Mouse (Mus musculus): Measurements from ENCODE around the gene Arnt.
"Not testable (repeated sequence)": the region's sequence is repeated elsewhere in the genome, so short reads cannot be mapped to it uniquely, and the experiment has no call there.

The Arnt gene

GRCm38 (mm10) chr3:95524673-95525072 lies 90.5 kb downstream of the Arnt start:
- intact Hi-C loops (cut with DNase I) = no loop called here

GRCm38 (mm10) chr3:95526111-95526510 lies 91.9 kb downstream of the Arnt start:
- intact Hi-C loops (cut with DNase I) = no loop called here

GRCm38 (mm10) chr3:95526622-95527211 lies 92.5 kb downstream of the Arnt start, which contains the start of gene Ctss:
TSS of gene Ctss (plus strand) at chr3:95526786.
- intact Hi-C loops (cut with DNase I) = no loop called here

GRCm38 (mm10) chr3:95529814-95530213 lies 95.6 kb downstream of the Arnt start:
- intact Hi-C loops (cut with DNase I) = no loop called here

- intact Hi-C loops (cut with DNase I) = no loop called here
Observed at GRCm38 (mm10) chr3:95531025-95531424, 96.8 kb downstream of the Arnt start.

- intact Hi-C loops (cut with DNase I) = no loop called here
Observed at GRCm38 (mm10) chr3:95533364-95533763, 99.2 kb downstream of the Arnt start.

GRCm38 (mm10) chr3:95534927-95535326 lies 100.7 kb downstream of the Arnt start:
- intact Hi-C loops (cut with DNase I) = no loop called here

- intact Hi-C loops (cut with DNase I) = no loop called here
Observed at GRCm38 (mm10) chr3:95538936-95539335, 104.7 kb downstream of the Arnt start.

- intact Hi-C loops (cut with DNase I) = no loop called here
Observed at GRCm38 (mm10) chr3:95539837-95540236, 105.6 kb downstream of the Arnt start.

GRCm38 (mm10) chr3:95541186-95541585 lies 107.0 kb downstream of the Arnt start:
- intact Hi-C loops (cut with DNase I) = not testable (repeated sequence)

GRCm38 (mm10) chr3:95542171-95542570 lies 108.0 kb downstream of the Arnt start:
- intact Hi-C loops (cut with DNase I) = no loop called here

GRCm38 (mm10) chr3:95542981-95543380 lies 108.8 kb downstream of the Arnt start:
- intact Hi-C loops (cut with DNase I) = no loop called here

Data from adrenal gland (tissue).